Mouse (Mus musculus): ENCODE data around the gene Stap1. TPM values are rescaled to one million over a fixed set of nuclear protein-coding genes. Genes with fewer than 3 reads are reported as not detected.

Gene Stap1
- total RNA-seq (2021) = not detected

GRCm38 (mm10) chr5:86071538-86071937 lies at the start of gene Stap1:
Gene Stap1, plus strand, starts transcription at chr5:86071746.
- no peak for DNase-seq
- intact Hi-C loops (cut with DNase I) = no loop called here

GRCm38 (mm10) chr5:86029820-86030219 lies 41.7 kb upstream of the Stap1 start:
- DNase-seq = no peak
- intact Hi-C loops (cut with DNase I) = no loop called here

GRCm38 (mm10) chr5:86063501-86063900 lies 8.0 kb upstream of the Stap1 start:
- intact Hi-C loops (cut with DNase I) = no loop called here
- no peak for DNase-seq

GRCm38 (mm10) chr5:86065101-86065875 lies 6.3 kb upstream of the Stap1 start, which contains the start of gene Cenpc1:
Gene Cenpc1, minus strand, starts transcription at chr5:86065583.
- intact Hi-C loops (cut with DNase I) = loop anchor here (5.0 kb wide), 1 partner anchor 42 kb away; no protein-coding TSS in a partner anchor
- peak; percentile 98 for DNase-seq

GRCm38 (mm10) chr5:86065876-86066550 lies 5.5 kb upstream of the Stap1 start:
- intact Hi-C loops (cut with DNase I) = loop anchor here (5.0 kb wide), 1 partner anchor 41 kb away; no protein-coding TSS in a partner anchor
- no peak for DNase-seq

GRCm38 (mm10) chr5:86066551-86066929 lies 5.0 kb upstream of the Stap1 start:
- intact Hi-C loops (cut with DNase I) = loop anchor here (5.0 kb wide), 1 partner anchor 41 kb away; no protein-coding TSS in a partner anchor
- DNase-seq = peak; percentile 84

- intact Hi-C loops (cut with DNase I) = loop anchor here (5.0 kb wide), 1 partner anchor 39 kb away; no protein-coding TSS in a partner anchor
- DNase-seq = no peak
Measured at GRCm38 (mm10) chr5:86068451-86068850, 3.1 kb upstream of the Stap1 start.

GRCm38 (mm10) chr5:86069121-86069520 lies 2.4 kb upstream of the Stap1 start:
- intact Hi-C loops (cut with DNase I) = loop anchor here (5.0 kb wide), 1 partner anchor 38 kb away; no protein-coding TSS in a partner anchor
- no peak for DNase-seq

GRCm38 (mm10) chr5:86072756-86073386 lies 1.3 kb downstream of the Stap1 start:
- intact Hi-C loops (cut with DNase I) = no loop called here
- no peak for DNase-seq

GRCm38 (mm10) chr5:86078720-86079334 lies 7.3 kb downstream of the Stap1 start:
- DNase-seq = no peak
- intact Hi-C loops (cut with DNase I) = no loop called here

- no peak for DNase-seq
- intact Hi-C loops (cut with DNase I) = no loop called here
Measured at GRCm38 (mm10) chr5:86083987-86084386, 12.4 kb downstream of the Stap1 start.

GRCm38 (mm10) chr5:86084979-86085378 lies 13.4 kb downstream of the Stap1 start:
- intact Hi-C loops (cut with DNase I) = no loop called here
- DNase-seq = no peak

GRCm38 (mm10) chr5:86086751-86087150 lies 15.2 kb downstream of the Stap1 start:
- DNase-seq = no peak
- intact Hi-C loops (cut with DNase I) = no loop called here

- intact Hi-C loops (cut with DNase I) = no loop called here
Measured at GRCm38 (mm10) chr5:86094754-86095153, 23.2 kb downstream of the Stap1 start.

GRCm38 (mm10) chr5:86098988-86099387 lies 27.4 kb downstream of the Stap1 start:
- no peak for DNase-seq

More at GRCm38 (mm10) chr5:86094754-86095153, 23.2 kb downstream of the Stap1 start:
- DNase-seq = no peak

GRCm38 (mm10) chr5:86100621-86101020 lies 29.1 kb downstream of the Stap1 start:
- DNase-seq = no peak
- intact Hi-C loops (cut with DNase I) = no loop called here

More at GRCm38 (mm10) chr5:86098988-86099387, 27.4 kb downstream of the Stap1 start:
- intact Hi-C loops (cut with DNase I) = no loop called here

- intact Hi-C loops (cut with DNase I) = no loop called here
- DNase-seq = no peak
Measured at GRCm38 (mm10) chr5:86102176-86102575, 30.6 kb downstream of the Stap1 start.

GRCm38 (mm10) chr5:86106610-86107009 lies 35.1 kb downstream of the Stap1 start:
- intact Hi-C loops (cut with DNase I) = loop anchor here (5.0 kb wide), 1 partner anchor 39 kb away; the partner anchor contains the start of gene Cenpc1
- no peak for DNase-seq

- intact Hi-C loops (cut with DNase I) = no loop called here
- DNase-seq = no peak
Measured at GRCm38 (mm10) chr5:86111074-86111473, 39.5 kb downstream of the Stap1 start.

- no peak for DNase-seq
- intact Hi-C loops (cut with DNase I) = no loop called here
Measured at GRCm38 (mm10) chr5:86113037-86113436, 41.5 kb downstream of the Stap1 start.

GRCm38 (mm10) chr5:86113997-86114396 lies 42.5 kb downstream of the Stap1 start:
- no peak for DNase-seq
- intact Hi-C loops (cut with DNase I) = no loop called here
